Mouse (Mus musculus): ENCODE data around the gene E130218I03Rik. TPM values are rescaled to one million over a fixed set of nuclear protein-coding genes. Genes with fewer than 3 reads are reported as not detected.
A peak's percentile ranks its signal among the peaks of the same experiment; 100 is the strongest.

The E130218I03Rik gene
- polyA plus RNA-seq, 1 experiment from 2014 or later = not detected

- peak overlapping the region; percentile 48 to 49 for H3K4me3 ChIP-seq (ENCODE audit: control insufficient read depth in 1 of 2, insufficient read depth in 1 of 2, low read depth in 1 of 2, low read length in 2 of 2)
- H3K4me1 ChIP-seq (ENCODE audit: control insufficient read depth in 2 of 2, insufficient read depth in 2 of 2, low read length in 2 of 2) = peaks cover 50 to 62% of the 10 kb centered on the region in 2 experiments
- peaks cover 25% of the 10 kb centered on the region for H3K27me3 ChIP-seq (ENCODE audit: control insufficient read depth, insufficient read depth, low read length)
- WGBS = 40% methylated on average over 15 of the region's 15 CpGs
- peak overlapping the region; percentile 64 for H3K9ac ChIP-seq (ENCODE audit: low read length)
- no peak for ATAC-seq (ENCODE audit: insufficient number of reproducible peaks, insufficient read depth, low FRiP score, low read depth)
- peak overlapping the region; percentile 52 to 70; a peak in 3 of 4 replicates for H3K27ac ChIP-seq (replicated peaks in 1 of 2; ENCODE audit: control insufficient read depth in 1 of 2, insufficient read depth in 1 of 2, low read depth in 2 of 2, low read length in 2 of 2)
- H3K4me2 ChIP-seq (ENCODE audit: low read length) = peak overlapping the region; percentile 88
- H3K9me3 ChIP-seq (ENCODE audit: control insufficient read depth, low read length) = no peaks in the 10 kb centered on the region
- no peaks in the 10 kb centered on the region for H3K36me3 ChIP-seq (ENCODE audit: control insufficient read depth, insufficient read depth, low read length)
Measured at GRCm38 (mm10) chr4:134252911-134253721, 9.7 kb downstream of the E130218I03Rik start.

- Histone ChIP-seq H3K27ac (replicated peaks in 1 of 2; ENCODE audit: control insufficient read depth in 1 of 2, insufficient read depth in 1 of 2, low read depth in 2 of 2, low read length in 2 of 2) (peak within 1 kb of the TSS; percentile 52 to 70), H3K9me3 (ENCODE audit: control insufficient read depth, low read length) (no peaks in the 10 kb centered on the region), H3K4me1 (ENCODE audit: control insufficient read depth in 2 of 2, insufficient read depth in 2 of 2, low read length in 2 of 2) (peaks cover 50 to 63% of the 10 kb centered on the region in 2 experiments), H3K36me3 (ENCODE audit: control insufficient read depth, insufficient read depth, low read length) (no peaks in the 10 kb centered on the region), H3K4me2 (ENCODE audit: low read length) (peak within 1 kb of the TSS; percentile 88), H3K4me3 (ENCODE audit: control insufficient read depth in 1 of 2, insufficient read depth in 1 of 2, low read depth in 1 of 2, low read length in 2 of 2) (peak within 1 kb of the TSS; percentile 48 to 49), H3K27me3 (ENCODE audit: control insufficient read depth, insufficient read depth, low read length) (peaks cover 19% of the 10 kb centered on the region), H3K9ac (ENCODE audit: low read length) (peak within 1 kb of the TSS; percentile 64)
- ATAC-seq (ENCODE audit: insufficient number of reproducible peaks, insufficient read depth, low FRiP score, low read depth) = no peak
- 4% methylated on average over 13 of the region's 13 CpGs for WGBS
Measured at GRCm38 (mm10) chr4:134253722-134254324, 10.4 kb downstream of the E130218I03Rik start, which contains the start of gene Grrp1. Grrp1 (minus strand) TSS chr4:134254106.

- Histone ChIP-seq H3K36me3 (ENCODE audit: control insufficient read depth, insufficient read depth, low read length) (no peaks in the 10 kb centered on the region), H3K9me3 (ENCODE audit: control insufficient read depth, low read length) (no peaks in the 10 kb centered on the region), H3K27ac (replicated peaks in 1 of 2; ENCODE audit: control insufficient read depth in 1 of 2, insufficient read depth in 1 of 2, low read depth in 2 of 2, low read length in 2 of 2) (no peak overlapping the region), H3K9ac (ENCODE audit: low read length) (no peak overlapping the region), H3K4me3 (ENCODE audit: control insufficient read depth in 1 of 2, insufficient read depth in 1 of 2, low read depth in 1 of 2, low read length in 2 of 2) (no peak overlapping the region), H3K4me1 (ENCODE audit: control insufficient read depth in 2 of 2, insufficient read depth in 2 of 2, low read length in 2 of 2) (peaks cover 49 to 63% of the 10 kb centered on the region in 2 experiments), H3K4me2 (ENCODE audit: low read length) (no peak overlapping the region), H3K27me3 (ENCODE audit: control insufficient read depth, insufficient read depth, low read length) (peaks cover 19% of the 10 kb centered on the region)
- 62% methylated on average over 3 of the region's 3 CpGs for WGBS
- ATAC-seq (ENCODE audit: insufficient number of reproducible peaks, insufficient read depth, low FRiP score, low read depth) = no peak
Measured at GRCm38 (mm10) chr4:134254835-134255234, 11.4 kb downstream of the E130218I03Rik start.

GRCm38 (mm10) chr4:134255854-134256253 lies 12.4 kb downstream of the E130218I03Rik start:
- Histone ChIP-seq H3K4me2 (ENCODE audit: low read length) (peak overlapping the region; percentile 46; the same call in 1 of the 2 replicates), H3K36me3 (ENCODE audit: control insufficient read depth, insufficient read depth, low read length) (no peaks in the 10 kb centered on the region), H3K9ac (ENCODE audit: low read length) (0 out of 2 replicates have a peak overlapping the region, but pooled peaks have one; percentile 31), H3K9me3 (ENCODE audit: control insufficient read depth, low read length) (no peaks in the 10 kb centered on the region), H3K27me3 (ENCODE audit: control insufficient read depth, insufficient read depth, low read length) (peaks cover 14% of the 10 kb centered on the region), H3K27ac (replicated peaks in 1 of 2; ENCODE audit: control insufficient read depth in 1 of 2, insufficient read depth in 1 of 2, low read depth in 2 of 2, low read length in 2 of 2) (peak overlapping the region; percentile 30 to 59; a peak in 2 of 4 replicates), H3K4me1 (ENCODE audit: control insufficient read depth in 2 of 2, insufficient read depth in 2 of 2, low read length in 2 of 2) (peaks cover 41 to 55% of the 10 kb centered on the region in 2 experiments), H3K4me3 (ENCODE audit: control insufficient read depth in 1 of 2, insufficient read depth in 1 of 2, low read depth in 1 of 2, low read length in 2 of 2) (no peak overlapping the region)
- 47% methylated on average over 4 of the region's 4 CpGs for WGBS
- ATAC-seq (ENCODE audit: insufficient number of reproducible peaks, insufficient read depth, low FRiP score, low read depth) = no peak

- ATAC-seq (ENCODE audit: insufficient number of reproducible peaks, insufficient read depth, low FRiP score, low read depth) = no peak
- peaks cover 36 to 48% of the 10 kb centered on the region in 2 experiments for H3K4me1 ChIP-seq (ENCODE audit: control insufficient read depth in 2 of 2, insufficient read depth in 2 of 2, low read length in 2 of 2)
Measured at GRCm38 (mm10) chr4:134256407-134257197, 13.1 kb downstream of the E130218I03Rik start.

GRCm38 (mm10) chr4:134257198-134258009 lies 13.9 kb downstream of the E130218I03Rik start:
- no peak for ATAC-seq (ENCODE audit: insufficient number of reproducible peaks, insufficient read depth, low FRiP score, low read depth)
- H3K4me1 ChIP-seq (ENCODE audit: control insufficient read depth in 2 of 2, insufficient read depth in 2 of 2, low read length in 2 of 2) = peaks cover 29 to 41% of the 10 kb centered on the region in 2 experiments
- H3K9me3 ChIP-seq (ENCODE audit: control insufficient read depth, low read length) = no peaks in the 10 kb centered on the region
- H3K9ac ChIP-seq (ENCODE audit: low read length) = peak overlapping the region; percentile 31
- H3K36me3 ChIP-seq (ENCODE audit: control insufficient read depth, insufficient read depth, low read length) = no peaks in the 10 kb centered on the region
- H3K4me2 ChIP-seq (ENCODE audit: low read length) = peak overlapping the region; percentile 46
- peak overlapping the region in 1 of 2 experiments; percentile 59; a peak in 3 of 4 replicates for H3K27ac ChIP-seq (replicated peaks in 1 of 2; ENCODE audit: control insufficient read depth in 1 of 2, insufficient read depth in 1 of 2, low read depth in 2 of 2, low read length in 2 of 2)
- WGBS = 26% methylated on average over 11 of the region's 11 CpGs
- peaks cover 7% of the 10 kb centered on the region for H3K27me3 ChIP-seq (ENCODE audit: control insufficient read depth, insufficient read depth, low read length)
- no peak overlapping the region for H3K4me3 ChIP-seq (ENCODE audit: control insufficient read depth in 1 of 2, insufficient read depth in 1 of 2, low read depth in 1 of 2, low read length in 2 of 2)

More at GRCm38 (mm10) chr4:134256407-134257197, 13.1 kb downstream of the E130218I03Rik start:
- Histone ChIP-seq H3K36me3 (ENCODE audit: control insufficient read depth, insufficient read depth, low read length) (no peaks in the 10 kb centered on the region), H3K9ac (ENCODE audit: low read length) (peak overlapping the region; percentile 31), H3K9me3 (ENCODE audit: control insufficient read depth, low read length) (no peaks in the 10 kb centered on the region), H3K4me2 (ENCODE audit: low read length) (peak overlapping the region; percentile 46), H3K27me3 (ENCODE audit: control insufficient read depth, insufficient read depth, low read length) (peaks cover 13% of the 10 kb centered on the region), H3K27ac (replicated peaks in 1 of 2; ENCODE audit: control insufficient read depth in 1 of 2, insufficient read depth in 1 of 2, low read depth in 2 of 2, low read length in 2 of 2) (peak overlapping the region; percentile 30 to 59), H3K4me3 (ENCODE audit: control insufficient read depth in 1 of 2, insufficient read depth in 1 of 2, low read depth in 1 of 2, low read length in 2 of 2) (no peak overlapping the region; a peak in 1 of 4 replicates)
- WGBS = 12% methylated on average over 19 of the region's 19 CpGs
